Comparison of ENCODE assay signal across 8 mouse cellular contexts in genomic region chr19:43524187-43525103, GRCm38 (mm10). TPM values are rescaled to one million over a fixed set of nuclear protein-coding genes. Genes with fewer than 3 reads are reported as not detected.
A peak's percentile ranks its signal among the peaks of the same experiment; 100 is the strongest.
DNase-seq lines count a peak whose midpoint lies in the region; ATAC-seq and TF ChIP-seq lines count a peak whose summit lies in the region.

Gene Got1, minus strand, starts transcription at chr19:43524605.

- peak within 1 kb of the TSS; percentile 66 for H3K4me2 ChIP-seq in forebrain, embryonic 15.5 days (replicated peaks)

- peak; percentile 46; the same call in 1 of the 2 replicates for TF ChIP-seq POLR2A in lung, adult 2 months (IDR thresholded peaks at IDR 0.05; ENCODE audit: borderline replicate concordance, extremely low read depth, low read depth, low read length)

- in situ Hi-C loops in ES-E14 (cut with MboI; ENCODE audit: low sequenced_read_pairs in 2 of 2, unreplicated experiment in 2 of 2): no loop called here

- ATAC-seq in forebrain, embryonic 15.5 days (replicated peaks): peak; percentile 100
- peak; percentile 95 for ATAC-seq in neutrophil, adult 5-6 weeks (ENCODE audit: extremely low read depth, insufficient number of reproducible peaks, low FRiP score, poor library complexity, severe bottlenecking)

- WGBS in forebrain, embryonic 15.5 days: under 1% methylated on average over 57 of the region's 58 CpGs
- WGBS in lung, adult 2 months: under 1% methylated on average over 58 of the region's 58 CpGs

- no peak for TF ChIP-seq CTCF in lung, adult 2 months (IDR thresholded peaks at IDR 0.05; ENCODE audit: insufficient read depth, low read length)

- peak; percentile 90 for DNase-seq in ES-E14 (ENCODE audit: low read depth, low spot score)
- peak; percentile 99 for DNase-seq in cerebellum, adult 11-12 months
- peak; percentile 93 for DNase-seq in heart, postnatal 25 days (ENCODE audit: low spot score)
- peak; percentile 95 to 98 for DNase-seq in layer of hippocampus, adult 18-20 months (ENCODE audit: low spot score in 2 of 2)
- DNase-seq in lung, adult 2 months: peak; percentile 91
- DNase-seq in thymus, adult 18-20 months: peak; percentile 87 to 92

- H3K27ac ChIP-seq in ES-E14 (ENCODE audit: insufficient read depth, low read depth, low read length, poor library complexity, severe bottlenecking): peak within 1 kb of the TSS; percentile 75
- H3K27ac ChIP-seq in forebrain, embryonic 15.5 days (replicated peaks): peak within 1 kb of the TSS; percentile 64

- H3K36me3 ChIP-seq in ES-E14 (ENCODE audit: control insufficient read depth, insufficient read depth, low read length, poor library complexity, severe bottlenecking): peaks cover 9% of the 10 kb centered on the region
- H3K36me3 ChIP-seq in forebrain, embryonic 15.5 days: no peaks in the 10 kb centered on the region

- H3K4me1 ChIP-seq in ES-E14 (ENCODE audit: control insufficient read depth in 2 of 2, insufficient read depth in 2 of 2, low read length in 2 of 2, poor library complexity in 1 of 2): peaks cover 8 to 20% of the 10 kb centered on the region in 2 experiments
- H3K4me1 ChIP-seq in forebrain, embryonic 15.5 days: peaks cover 43% of the 10 kb centered on the region
- peaks cover 6% of the 10 kb centered on the region; the same call in 1 of the 2 replicates for H3K4me1 ChIP-seq in lung, adult 2 months (ENCODE audit: control insufficient read depth, insufficient read depth, low read length)

- H3K9me3 ChIP-seq in ES-E14 (ENCODE audit: control insufficient read depth, insufficient read depth, low read depth, low read length): no peaks in the 10 kb centered on the region
- no peaks in the 10 kb centered on the region for H3K9me3 ChIP-seq in forebrain, embryonic 15.5 days

- intact Hi-C loops in heart, postnatal 25 days (cut with DNase I): no loop called here

- peak within 1 kb of the TSS; percentile 82 for H3K9ac ChIP-seq in ES-E14 (ENCODE audit: insufficient read depth, low read depth, low read length, poor library complexity, severe bottlenecking)
- H3K9ac ChIP-seq in forebrain, embryonic 15.5 days (replicated peaks): peak within 1 kb of the TSS; percentile 81

- peak within 1 kb of the TSS; percentile 77 to 93 for H3K4me3 ChIP-seq in ES-E14 (ENCODE audit: insufficient read depth in 1 of 2, low read depth in 1 of 2, low read length in 2 of 2, poor library complexity in 1 of 2, severe bottlenecking in 1 of 2)
- H3K4me3 ChIP-seq in forebrain, embryonic 15.5 days: peak within 1 kb of the TSS; percentile 72
- peak within 1 kb of the TSS; percentile 82 for H3K4me3 ChIP-seq in lung, adult 2 months (replicated peaks; ENCODE audit: extremely low read depth, low read depth, low read length)

- H3K27me3 ChIP-seq in forebrain, embryonic 15.5 days: no peaks in the 10 kb centered on the region

TF ChIP-seq in ES-E14, 5 proteins besides CTCF, POLR2A, EP300 and RAD21:
- no peak for TF ChIP-seq ZC3H11A (IDR thresholded peaks at IDR 0.05; ENCODE audit: borderline replicate concordance, low read depth, low read length)
- TF ChIP-seq MAFK (IDR thresholded peaks at IDR 0.05; ENCODE audit: insufficient read depth, low read depth, low read length): no peak
- 0 out of 2 replicates have a peak, but pooled peaks have one; percentile 22 for TF ChIP-seq HCFC1 (IDR thresholded peaks at IDR 0.05; ENCODE audit: borderline replicate concordance, insufficient read depth, low read length)
- TF ChIP-seq CHD2 (IDR thresholded peaks at IDR 0.05; ENCODE audit: low read depth, low read length): peak; percentile 94
TF ChIP-seq in ES-E14: peak in this region for 2.

RNA-seq across cellular contexts. Expression of gene Got1, which starts in this region (rescaled TPM):
- 77.3 and 81.8 TPM in 2 replicates for total RNA-seq in ES-E14 (2012; rRNA removed)
- polyA plus RNA-seq in forebrain, embryonic 15.5 days (2015; fragmentation: Nextera tagmentation; extraction: Ambion mirVana): 71.3 and 75.6 TPM in 2 replicates
- 1,000 to 10,000 TPM in 1 of 2 experiments, 100 to 1,000 TPM in 1; 915 to 1,100 TPM for total RNA-seq in heart, postnatal 25 days (2021)
- total RNA-seq in layer of hippocampus, adult 18-20 months (2021): 100 to 1,000 TPM; 374 to 381 TPM
- 14.1 and 21.7 TPM in 2 replicates for polyA plus RNA-seq in lung, adult 2 months (2012; rRNA removed)
- total RNA-seq in neutrophil, adult 5-6 weeks (2017): 16.6 and 17.7 TPM in 2 replicates

Comparison
In these comparisons a context has a peak if more than half of its experiments do, and no peak if none do; other contexts are left out.
1. Peak in every context shown above with its lines: DNase-seq, ATAC-seq, H3K4me3 ChIP-seq and H3K27ac ChIP-seq.